Comparison of ENCODE assay signal across 9 mouse cellular contexts in the genomic region with DNA sequence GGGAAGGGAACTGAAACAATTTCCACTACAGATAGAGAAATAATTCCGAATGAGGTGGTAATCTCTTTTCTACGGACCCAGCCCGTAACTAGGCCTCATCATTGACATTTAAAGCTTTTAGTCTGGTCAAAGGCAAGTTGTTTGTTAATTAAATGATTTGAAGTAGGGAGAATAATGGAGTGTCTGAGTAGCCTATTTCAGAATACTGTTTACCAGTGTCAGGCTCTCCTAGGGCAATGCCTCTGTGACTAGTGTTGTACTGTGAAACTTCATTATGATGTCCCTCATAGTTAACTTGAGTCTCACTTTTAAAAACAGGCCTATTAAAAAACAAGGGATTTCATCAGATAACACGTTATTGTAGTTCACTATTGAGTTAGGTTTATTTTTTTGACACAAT. TPM values are rescaled to one million over a fixed set of nuclear protein-coding genes. Genes with fewer than 3 reads are reported as not detected.
DNase-seq lines count a peak whose midpoint lies in the region; ATAC-seq and TF ChIP-seq lines count a peak whose summit lies in the region.
"Had no signal": no experiment of that assay in that cellular context is flagged by ENCODE, and none has a peak within 500 bp of the region (broad histone marks: within the 10 kb centered on the region; RNA-seq: fewer than 3 reads in every experiment).

No protein-coding gene starts in this region.

- no peak for ATAC-seq in kidney, postnatal 0 days (replicated peaks; ENCODE audit: low FRiP score, low read depth)
- no peak for ATAC-seq in hindbrain, embryonic 15.5 days (ENCODE audit: low FRiP score, low read depth)
- no peak for ATAC-seq in midbrain, postnatal 0 days (ENCODE audit: low FRiP score)

- peak overlapping the region; percentile 96 for H3K4me3 ChIP-seq in kidney, postnatal 0 days (replicated peaks; ENCODE audit: low read depth, low read length)
- H3K4me3 ChIP-seq in hindbrain, embryonic 15.5 days = peak overlapping the region; percentile 92
- H3K4me3 ChIP-seq in midbrain, postnatal 0 days (ENCODE audit: low read depth, low read length) = peak overlapping the region; percentile 96

- DNase-seq in kidney, postnatal 0 days (ENCODE audit: low spot score) = peak; percentile 42
- DNase-seq in kidney, postnatal 25 days = no peak
- peak; percentile 37 for DNase-seq in c-Kit-positive CD71-positive TER-119-positive erythroid progenitor cells, embryonic 14.5 days (ENCODE audit: low spot score)
- DNase-seq in midbrain, postnatal 0 days (ENCODE audit: low spot score) = no peak
- no peak for DNase-seq in right cerebral cortex, adult 2 months (ENCODE audit: low spot score in 2 of 2)
- DNase-seq in left cerebral cortex, postnatal 10 days (ENCODE audit: extremely low spot score in 1 of 2, low spot score in 2 of 2) = no peak
- DNase-seq in kidney, postnatal 10 days = no peak

- H3K4me2 ChIP-seq in kidney, postnatal 0 days (ENCODE audit: low read length) = peak overlapping the region; percentile 77
- H3K4me2 ChIP-seq in hindbrain, embryonic 15.5 days = peak overlapping the region; percentile 76
- peak overlapping the region; percentile 57 for H3K4me2 ChIP-seq in midbrain, postnatal 0 days (ENCODE audit: low read depth, low read length, poor library complexity, severe bottlenecking)

- TF ChIP-seq CTCF in kidney, postnatal 0 days (IDR thresholded peaks at IDR 0.05; ENCODE audit: low read depth) = no peak
- no peak for TF ChIP-seq CTCF in midbrain, postnatal 0 days (IDR thresholded peaks at IDR 0.05)

- intact Hi-C loops in left cerebral cortex, postnatal 10 days (cut with DNase I) = loop anchor here (5.0 kb wide), 1 partner anchor 46 kb away; the partner anchor contains the start of gene Gm43552

- H3K36me3 ChIP-seq in kidney, postnatal 0 days (ENCODE audit: insufficient read depth, low read length) = no peaks in the 10 kb centered on the region
- no peaks in the 10 kb centered on the region for H3K36me3 ChIP-seq in hindbrain, embryonic 15.5 days
- no peaks in the 10 kb centered on the region for H3K36me3 ChIP-seq in midbrain, postnatal 0 days (ENCODE audit: insufficient read depth, low read length)

- H3K9me3 ChIP-seq in kidney, postnatal 0 days (replicated peaks; ENCODE audit: low read length) = no peaks in the 10 kb centered on the region
- no peaks in the 10 kb centered on the region for H3K9me3 ChIP-seq in hindbrain, embryonic 15.5 days
- no peaks in the 10 kb centered on the region for H3K9me3 ChIP-seq in midbrain, postnatal 0 days (ENCODE audit: low read length)

- peak overlapping the region; percentile 99 for H3K27ac ChIP-seq in kidney, postnatal 0 days
- H3K27ac ChIP-seq in hindbrain, embryonic 15.5 days (replicated peaks) = peak overlapping the region; percentile 97
- peak overlapping the region; percentile 97 for H3K27ac ChIP-seq in midbrain, postnatal 0 days (ENCODE audit: low read depth, low read length)

- WGBS in kidney, postnatal 0 days = 2% methylated on average over 4 of the region's 4 CpGs
- 3% methylated on average over 4 of the region's 4 CpGs for WGBS in hindbrain, embryonic 15.5 days
- 2% methylated on average over 4 of the region's 4 CpGs for whole genome bisulfite sequencing in midbrain, postnatal 0 days

- H3K4me1 ChIP-seq in kidney, postnatal 0 days (replicated peaks; ENCODE audit: insufficient read depth, low read length) = no peaks in the 10 kb centered on the region; the same call in 1 of the 2 replicates
- peaks cover 27% of the 10 kb centered on the region for H3K4me1 ChIP-seq in hindbrain, embryonic 15.5 days (replicated peaks)
- H3K4me1 ChIP-seq in midbrain, postnatal 0 days (ENCODE audit: insufficient read depth, low read length) = peaks cover 3% of the 10 kb centered on the region

- H3K27me3 ChIP-seq in kidney, postnatal 0 days (ENCODE audit: insufficient read depth, low read length) = no peaks in the 10 kb centered on the region
- H3K27me3 ChIP-seq in hindbrain, embryonic 15.5 days = no peaks in the 10 kb centered on the region
- H3K27me3 ChIP-seq in midbrain, postnatal 0 days (ENCODE audit: insufficient read depth, low read length) = no peaks in the 10 kb centered on the region

- peak overlapping the region; percentile 94 for H3K9ac ChIP-seq in kidney, postnatal 0 days (ENCODE audit: low read depth, low read length)
- H3K9ac ChIP-seq in hindbrain, embryonic 15.5 days = peak overlapping the region; percentile 91
- peak overlapping the region; percentile 96 for H3K9ac ChIP-seq in midbrain, postnatal 0 days (replicated peaks; ENCODE audit: low read length, poor library complexity, severe bottlenecking)

RNA-seq across cellular contexts. Expression of gene Ube2k, which starts 1.1 kb away (rescaled TPM):
- 146 and 152 TPM in 2 replicates for polyA plus RNA-seq in kidney, postnatal 0 days (2015; fragmentation: Nextera tagmentation; extraction: Ambion mirVana)
- polyA plus RNA-seq in hindbrain, embryonic 15.5 days (2015; fragmentation: Nextera tagmentation; extraction: Ambion mirVana) = 198 and 201 TPM in 2 replicates
- 40.4 and 55.0 TPM in 2 replicates for total RNA-seq in midbrain, postnatal 0 days (2014; rRNA removed)
- polyA plus RNA-seq in midbrain, postnatal 0 days (2015; fragmentation: Nextera tagmentation; extraction: Ambion mirVana) = 186 and 194 TPM in 2 replicates
- total RNA-seq in left cerebral cortex, postnatal 10 days (2021) = 100 to 1,000 TPM; 134 to 138 TPM

RNA-seq across cellular contexts. Expression of gene Smim14, which starts 1.1 kb away (rescaled TPM):
- 192 and 199 TPM in 2 replicates for polyA plus RNA-seq in kidney, postnatal 0 days (2015; fragmentation: Nextera tagmentation; extraction: Ambion mirVana)
- 181 and 209 TPM in 2 replicates for polyA plus RNA-seq in hindbrain, embryonic 15.5 days (2015; fragmentation: Nextera tagmentation; extraction: Ambion mirVana)
- 189 and 204 TPM in 2 replicates for total RNA-seq in midbrain, postnatal 0 days (2014; rRNA removed)
- polyA plus RNA-seq in midbrain, postnatal 0 days (2015; fragmentation: Nextera tagmentation; extraction: Ambion mirVana) = 222 and 238 TPM in 2 replicates
- total RNA-seq in left cerebral cortex, postnatal 10 days (2021) = 100 to 1,000 TPM; 127 to 143 TPM

RNA-seq across cellular contexts. Expression of gene Gm43552, which starts 45.5 kb away (rescaled TPM):
- polyA plus RNA-seq in kidney, postnatal 0 days (2015; fragmentation: Nextera tagmentation; extraction: Ambion mirVana) = 0.96 TPM in 1 of 2 replicates, not detected in the other
- polyA plus RNA-seq in hindbrain, embryonic 15.5 days (2015; fragmentation: Nextera tagmentation; extraction: Ambion mirVana) = not detected in 2 replicates
- total RNA-seq in midbrain, postnatal 0 days (2014; rRNA removed) = not detected in 2 replicates
- not detected in 2 replicates for polyA plus RNA-seq in midbrain, postnatal 0 days (2015; fragmentation: Nextera tagmentation; extraction: Ambion mirVana)
- not detected for total RNA-seq in left cerebral cortex, postnatal 10 days (2021)
- total RNA-seq: neutrophil, adult 5-6 weeks had no signal

Comparison
In these comparisons a context has a peak if more than half of its experiments do, and no peak if none do; other contexts are left out.
1. DNase-seq: peak in kidney, postnatal 0 days (single experiment) and c-Kit-positive CD71-positive TER-119-positive erythroid progenitor cells, embryonic 14.5 days (single experiment); none in kidney, postnatal 25 days (0 of 2), midbrain, postnatal 0 days (single experiment), right cerebral cortex, adult 2 months (0 of 2), left cerebral cortex, postnatal 10 days (0 of 2) and kidney, postnatal 10 days (single experiment).
2. Peak in every context shown above with its lines, with median percentiles within 50 percentile points of each other: H3K27ac ChIP-seq, H3K4me2 ChIP-seq, H3K4me3 ChIP-seq and H3K9ac ChIP-seq.